Mouse (Mus musculus): ENCODE data around the gene Pkdrej. TPM values are rescaled to one million over a fixed set of nuclear protein-coding genes. Genes with fewer than 3 reads are reported as not detected.

Gene Pkdrej
- polyA plus RNA-seq, 1 experiment from 2014 or later, result 0.14 TPM

DNA sequence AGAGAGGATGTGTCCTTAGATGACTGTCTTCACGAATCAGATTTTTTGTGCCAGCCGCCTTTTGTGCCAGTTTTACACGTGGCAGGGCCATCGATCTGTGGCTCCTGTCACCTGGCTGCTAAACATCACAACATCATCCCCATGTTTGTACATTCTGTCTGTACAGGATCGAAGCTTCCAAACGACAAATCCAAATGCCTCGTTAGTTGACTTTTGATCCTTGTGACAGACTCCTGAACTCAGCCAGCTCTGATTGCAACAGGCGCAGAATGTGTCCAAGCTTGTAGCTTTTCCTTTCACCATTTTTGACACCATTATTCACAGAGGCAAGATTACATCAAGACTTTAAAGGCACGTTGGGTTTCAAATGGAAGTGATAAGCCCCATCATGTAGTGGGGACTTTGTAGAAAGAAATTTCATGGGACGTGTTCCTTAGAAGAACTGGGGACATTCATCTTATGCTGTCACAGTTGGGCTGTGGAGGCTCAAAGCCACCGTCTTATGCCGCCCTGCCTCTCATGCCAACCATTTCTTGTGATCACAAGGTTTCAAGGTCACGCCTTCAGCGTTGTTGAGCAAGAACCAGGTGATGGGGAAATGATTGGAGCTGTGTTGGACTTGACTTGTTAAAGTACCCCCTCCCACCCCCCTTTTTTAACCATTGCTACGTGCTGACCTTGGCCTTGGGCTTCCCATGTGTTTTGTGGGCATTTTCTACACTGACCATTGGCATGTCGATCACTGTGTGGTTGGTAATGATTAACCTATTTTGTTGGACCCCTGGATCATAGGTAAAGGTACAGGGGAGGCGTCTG is 50.0 kb downstream of the Pkdrej start:
- Histone ChIP-seq H3K27ac (ENCODE audit: poor library complexity, severe bottlenecking) (no peak overlapping the region), H3K36me3 (no peaks in the 10 kb centered on the region), H3K9ac (no peak overlapping the region), H3K4me2 (no peak overlapping the region), H3K4me1 (replicated peaks) (no peaks in the 10 kb centered on the region), H3K4me3 (no peak overlapping the region), H3K27me3 (replicated peaks) (peaks cover 23% of the 10 kb centered on the region; the same call in 1 of the 2 replicates), H3K9me3 (replicated peaks) (no peaks in the 10 kb centered on the region)
- 76% methylated on average over 17 of the region's 17 CpGs for WGBS
- ATAC-seq (ENCODE audit: insufficient number of reproducible peaks, low FRiP score), result no peak

DNA sequence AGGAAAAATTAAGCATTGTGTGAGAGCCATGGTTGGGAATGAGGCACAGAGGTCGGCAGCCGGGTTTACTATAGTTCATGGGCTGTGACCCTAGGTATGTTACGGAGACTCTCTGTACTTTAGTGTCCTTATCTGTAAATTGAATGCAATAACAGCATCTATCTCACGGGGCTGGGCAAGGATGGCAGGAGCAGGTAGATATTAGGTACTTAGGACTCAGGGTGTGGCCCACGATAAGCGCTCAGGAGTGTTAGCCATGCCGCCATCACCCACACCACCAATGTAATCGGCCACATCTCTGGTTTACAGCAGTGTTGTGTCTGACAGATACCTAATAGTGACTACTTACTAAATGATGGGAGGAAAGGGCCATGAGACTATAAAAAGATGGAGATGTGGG is 52.5 kb downstream of the Pkdrej start:
- H3K4me3 ChIP-seq, result no peak overlapping the region
- no peak for ATAC-seq (ENCODE audit: insufficient number of reproducible peaks, low FRiP score)
- H3K36me3 ChIP-seq, result no peaks in the 10 kb centered on the region
- H3K4me1 ChIP-seq (replicated peaks), result no peaks in the 10 kb centered on the region
- no peak overlapping the region for H3K4me2 ChIP-seq
- peaks cover 23% of the 10 kb centered on the region; the same call in 1 of the 2 replicates for H3K27me3 ChIP-seq (replicated peaks)
- no peak overlapping the region for H3K27ac ChIP-seq (ENCODE audit: poor library complexity, severe bottlenecking)
- no peaks in the 10 kb centered on the region for H3K9me3 ChIP-seq (replicated peaks)
- WGBS, result 86% methylated on average over 8 of the region's 8 CpGs
- no peak overlapping the region for H3K9ac ChIP-seq

DNA sequence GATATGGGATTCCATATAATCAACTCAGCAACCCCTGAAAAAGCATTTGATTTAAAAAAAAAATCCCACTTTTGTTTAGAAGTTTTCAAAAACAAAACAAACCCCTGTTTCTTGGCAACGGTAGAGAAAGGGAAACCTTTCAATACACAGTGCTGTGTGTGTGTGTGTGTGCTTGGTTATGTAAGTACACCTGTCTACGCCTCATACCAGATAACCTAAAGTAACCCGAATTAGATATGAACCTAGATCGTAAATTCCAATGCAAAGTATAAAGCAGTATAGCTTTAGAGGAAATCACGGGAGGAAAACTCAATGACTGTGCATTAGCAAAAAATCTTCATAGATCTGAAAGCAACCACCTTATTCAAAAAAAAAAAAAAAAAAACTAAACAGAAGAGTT is 54.9 kb downstream of the Pkdrej start:
- Histone ChIP-seq H3K36me3 (no peaks in the 10 kb centered on the region), H3K27me3 (replicated peaks) (peaks cover 21% of the 10 kb centered on the region; the same call in 1 of the 2 replicates), H3K4me1 (replicated peaks) (no peaks in the 10 kb centered on the region), H3K4me2 (no peak overlapping the region), H3K4me3 (no peak overlapping the region), H3K9me3 (replicated peaks) (no peaks in the 10 kb centered on the region), H3K27ac (ENCODE audit: poor library complexity, severe bottlenecking) (no peak overlapping the region), H3K9ac (no peak overlapping the region)
- ATAC-seq (ENCODE audit: insufficient number of reproducible peaks, low FRiP score), result no peak
- WGBS, result 82% methylated on average over 5 of the region's 5 CpGs

DNA sequence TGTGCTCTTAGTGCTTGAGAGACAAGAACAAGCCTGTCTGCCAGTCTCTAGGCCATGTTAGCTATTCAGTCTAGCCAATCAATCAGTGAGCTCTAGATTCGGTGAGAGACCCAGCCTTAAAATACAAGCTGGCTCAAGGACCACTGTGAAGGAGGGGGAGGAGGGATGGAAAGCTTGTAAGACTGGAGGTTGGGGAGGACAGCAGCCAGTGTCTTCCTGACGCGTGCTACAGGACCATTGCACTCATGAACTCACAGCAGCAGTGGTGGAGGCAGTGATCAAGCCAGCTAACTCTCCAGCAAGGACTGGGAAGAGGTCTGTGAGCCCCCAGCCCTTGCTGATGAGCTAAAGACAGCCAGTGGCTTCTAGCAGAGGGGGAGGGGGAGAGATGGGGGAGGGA is 56.5 kb downstream of the Pkdrej start:
- H3K27ac ChIP-seq (ENCODE audit: poor library complexity, severe bottlenecking), result no peak overlapping the region
- no peak overlapping the region for H3K9ac ChIP-seq
- WGBS, result 43% methylated on average over 3 of the region's 3 CpGs
- no peaks in the 10 kb centered on the region for H3K9me3 ChIP-seq (replicated peaks)
- no peaks in the 10 kb centered on the region for H3K36me3 ChIP-seq
- H3K4me3 ChIP-seq, result no peak overlapping the region
- H3K4me1 ChIP-seq (replicated peaks), result no peaks in the 10 kb centered on the region
- H3K27me3 ChIP-seq (replicated peaks), result peaks cover 11% of the 10 kb centered on the region; the same call in 1 of the 2 replicates
- no peak for ATAC-seq (ENCODE audit: insufficient number of reproducible peaks, low FRiP score)
- H3K4me2 ChIP-seq, result no peak overlapping the region

Other genes with a start within 250 kb of the Pkdrej start
- 1.3 and 1.5 TPM in 2 replicates for gene Wnt7b, start 239.3 kb downstream of the Pkdrej start, polyA plus RNA-seq (2016; fragmentation: Nextera tagmentation; extraction: Ambion mirVana)
- gene Ppara, start 86.8 kb downstream of the Pkdrej start, polyA plus RNA-seq (2016; fragmentation: Nextera tagmentation; extraction: Ambion mirVana), result 2.3 and 3.3 TPM in 2 replicates
- 34.4 and 35.7 TPM in 2 replicates for gene Cdpf1, start 10.0 kb downstream of the Pkdrej start, polyA plus RNA-seq (2016; fragmentation: Nextera tagmentation; extraction: Ambion mirVana)
- 3.3 and 3.6 TPM in 2 replicates for gene Ttc38, start 10.6 kb upstream of the Pkdrej start, polyA plus RNA-seq (2016; fragmentation: Nextera tagmentation; extraction: Ambion mirVana)
- 31.6 and 32.4 TPM in 2 replicates for gene Gtse1, start 38.0 kb upstream of the Pkdrej start, polyA plus RNA-seq (2016; fragmentation: Nextera tagmentation; extraction: Ambion mirVana)
- gene Trmu, start 57.6 kb upstream of the Pkdrej start, polyA plus RNA-seq (2016; fragmentation: Nextera tagmentation; extraction: Ambion mirVana), result 29.9 and 30.1 TPM in 2 replicates
- gene Celsr1, start 212.0 kb upstream of the Pkdrej start, polyA plus RNA-seq (2016; fragmentation: Nextera tagmentation; extraction: Ambion mirVana), result 2.0 and 2.3 TPM in 2 replicates
- gene Gramd4, start 236.0 kb upstream of the Pkdrej start, polyA plus RNA-seq (2016; fragmentation: Nextera tagmentation; extraction: Ambion mirVana), result 14.3 and 14.8 TPM in 2 replicates